Mouse (Mus musculus) limb, embryonic 14.5 days (tissue): ENCODE measurements around the gene Ell. TPM values are rescaled to one million over a fixed set of nuclear protein-coding genes. Genes with fewer than 3 reads are reported as not detected.
A peak's percentile ranks its signal among the peaks of the same experiment; 100 is the strongest.

Source experiments
- ATAC-seq: fragments of 200-750 bp; cut with Nextera tagmentation; 2 replicates; pipeline ENCODE4 v1.8.0; 2017; ENCODE audit warnings: low read depth, moderate number of reproducible peaks, moderate TSS enrichment; ENCODE audit not compliant: low FRiP score
- DNase-seq: peaks from one replicate; pipeline ENCODE4 v3.0.0-alpha.2; 2015; ENCODE audit warnings: low spot score
- H3K27ac ChIP-seq: fragments of 300-500 bp; sonication (generic); replicated peaks from 2 replicates; pipeline ENCODE4 v1.5.1; 2014; ENCODE audit warnings: low read depth, mild to moderate bottlenecking, low read length, moderate library complexity, mixed read lengths
- H3K27me3 ChIP-seq: fragments of 300-500 bp; sonication (generic); 2 replicates; pipeline ENCODE4 v1.6.1; 2014; ENCODE audit warnings: low read length, mixed read lengths; ENCODE audit not compliant: control insufficient read depth, insufficient read depth
- H3K36me3 ChIP-seq: fragments of 300-500 bp; sonication (generic); 2 replicates; pipeline ENCODE4 v1.6.1; 2014; ENCODE audit warnings: mild to moderate bottlenecking, low read length, moderate library complexity, mixed read lengths; ENCODE audit not compliant: control insufficient read depth, insufficient read depth
- H3K4me1 ChIP-seq: fragments of 300-500 bp; sonication (generic); 2 replicates; pipeline ENCODE4 v1.6.1; 2014; ENCODE audit warnings: antibody characterized with exemption, low read length, mixed read lengths; ENCODE audit not compliant: control insufficient read depth, insufficient read depth
- H3K4me2 ChIP-seq: fragments of 300-500 bp; sonication (generic); replicated peaks from 2 replicates; pipeline ENCODE4 v1.6.1; 2014; ENCODE audit warnings: low read depth, mild to moderate bottlenecking, low read length, moderate library complexity; ENCODE audit not compliant: severe bottlenecking
- H3K4me3 ChIP-seq: fragments of 300-500 bp; sonication (generic); replicated peaks from 2 replicates; pipeline ENCODE4 v1.5.1; 2014; ENCODE audit warnings: low read length
- H3K9ac ChIP-seq: fragments of 300-500 bp; sonication (generic); 2 replicates; pipeline ENCODE4 v1.6.1; 2014; ENCODE audit warnings: mild to moderate bottlenecking, low read depth, low read length, moderate library complexity; ENCODE audit not compliant: severe bottlenecking
- H3K9me3 ChIP-seq: fragments of 300-500 bp; sonication (generic); 2 replicates; pipeline ENCODE4 v1.6.1; 2016; ENCODE audit warnings: low read length; ENCODE audit not compliant: control insufficient read depth
- POLR2A ChIP-seq: fragments of 200-500 bp; IDR thresholded peaks from 2 replicates; pipeline ENCODE4 v1.8.0; 2012; ENCODE audit warnings: inconsistent platforms, mild to moderate bottlenecking, moderate library complexity, borderline replicate concordance; ENCODE audit not compliant: insufficient read depth, insufficient read length; ENCODE audit errors: extremely low read depth
- WGBS: fragments of 180-500 bp; shearing (Covaris S2); extraction: QIAGEN DNeasy Blood & Tissue Kit; methylation state at CpG from one replicate; pipeline ENCODE4 v1.1.7; 2014; 5-methylcytosine and 5-hydroxymethylcytosine counted together
- polyA plus RNA-seq, 2 experiments: library from polyadenylated mRNA; depleted of rRNA in 1 of 2; stranded (reverse) in 1 of 2; unstranded in 1 of 2; fragments of >200 nt; fragmentation: Nextera tagmentation in 1 of 2; extraction: Ambion mirVana in 1 of 2; gene quantifications; 2 replicates each; pipeline versions ENCODE4 v1.2.1 to v1.2.3; 2012 to 2014

Ell gene
- polyA plus RNA-seq, 2 experiments, result 20.2 to 30.3 TPM

- peak overlapping the region; percentile 68 for H3K4me3 ChIP-seq
- H3K9me3 ChIP-seq, result no peaks in the 10 kb centered on the region
- DNase-seq (peak; percentile 99), ATAC-seq (peak; percentile 83)
- peaks cover 35% of the 10 kb centered on the region for H3K36me3 ChIP-seq
- under 1% methylated on average over 32 of the region's 32 CpGs for WGBS
- no peak for TF ChIP-seq POLR2A
- peak overlapping the region; percentile 36 for H3K9ac ChIP-seq
- peaks cover 14% of the 10 kb centered on the region for H3K4me1 ChIP-seq
- H3K27ac ChIP-seq, result peak overlapping the region; percentile 89
- H3K27me3 ChIP-seq, result no peaks in the 10 kb centered on the region
- peak overlapping the region; percentile 74 for H3K4me2 ChIP-seq
These were observed 602 bp upstream of the Ell start for GRCm38 (mm10) chr8:70538633-70539076.

GRCm38 (mm10) chr8:70540013-70540506 lies 803 bp downstream of the Ell start:
- H3K4me2 ChIP-seq, result peak overlapping the region; percentile 74
- H3K27me3 ChIP-seq, result no peaks in the 10 kb centered on the region
- no peak for TF ChIP-seq POLR2A
- peak overlapping the region; percentile 68 for H3K4me3 ChIP-seq
- H3K27ac ChIP-seq, result peak overlapping the region; percentile 89
- peaks cover 14% of the 10 kb centered on the region for H3K4me1 ChIP-seq
- 5% methylated on average over 4 of the region's 4 CpGs for WGBS
- no peaks in the 10 kb centered on the region for H3K9me3 ChIP-seq
- H3K9ac ChIP-seq, result peak overlapping the region; percentile 73
- peaks cover 21% of the 10 kb centered on the region for H3K36me3 ChIP-seq
- no peak for DNase-seq
- no peak for ATAC-seq

- no peak overlapping the region for H3K27ac ChIP-seq
- WGBS, result 50% methylated on average over 7 of the region's 7 CpGs
These were observed 1.3 kb downstream of the Ell start for GRCm38 (mm10) chr8:70540507-70541071.

DNA sequence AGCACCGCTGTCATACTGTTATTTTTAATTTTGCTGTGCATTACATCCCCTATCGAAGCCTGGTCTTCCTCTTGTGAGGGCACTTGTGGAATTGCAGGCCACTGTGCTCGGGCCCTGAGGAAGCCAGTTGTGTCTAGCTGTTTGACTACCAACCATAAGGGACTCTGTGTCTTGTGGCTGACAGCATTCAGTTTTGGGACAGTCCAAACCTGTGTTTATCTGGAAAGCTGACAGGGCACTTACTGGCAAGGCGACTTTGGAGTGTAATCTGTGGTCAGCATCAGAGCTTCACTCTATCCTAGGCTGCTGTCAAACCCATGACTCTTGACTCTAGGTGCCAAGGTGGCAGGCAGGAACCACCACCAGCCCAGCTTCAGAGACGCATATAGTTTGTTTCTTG lies 1.8 kb downstream of the Ell start:
- Histone ChIP-seq H3K27me3 (no peaks in the 10 kb centered on the region), H3K4me3 (peak overlapping the region; percentile 68), H3K4me2 (peak overlapping the region; percentile 74; the same call in 1 of the 2 replicates), H3K27ac (no peak overlapping the region), H3K9me3 (no peaks in the 10 kb centered on the region), H3K4me1 (peaks cover 14% of the 10 kb centered on the region), H3K36me3 (peaks cover 12% of the 10 kb centered on the region), H3K9ac (0 out of 2 replicates have a peak overlapping the region, but pooled peaks have one; percentile 6)
- no peak for DNase-seq
- no peak for TF ChIP-seq POLR2A
- ATAC-seq, result no peak
- WGBS, result 82% methylated on average over 5 of the region's 5 CpGs

More at GRCm38 (mm10) chr8:70540507-70541071, 1.3 kb downstream of the Ell start:
- Histone ChIP-seq H3K4me2 (peak overlapping the region; percentile 74), H3K9me3 (no peaks in the 10 kb centered on the region), H3K4me1 (peaks cover 14% of the 10 kb centered on the region), H3K27me3 (no peaks in the 10 kb centered on the region), H3K4me3 (peak overlapping the region; percentile 68), H3K36me3 (peaks cover 16% of the 10 kb centered on the region), H3K9ac (peak overlapping the region; percentile 73; the same call in 1 of the 2 replicates)
- DNase-seq, result no peak
- ATAC-seq, result no peak
- TF ChIP-seq POLR2A, result no peak

GRCm38 (mm10) chr8:70544200-70544687 lies 5.0 kb downstream of the Ell start:
- Histone ChIP-seq H3K27ac (no peak overlapping the region), H3K4me1 (peaks cover 14% of the 10 kb centered on the region), H3K4me3 (no peak overlapping the region), H3K36me3 (no peaks in the 10 kb centered on the region), H3K9ac (no peak overlapping the region), H3K4me2 (no peak overlapping the region), H3K27me3 (no peaks in the 10 kb centered on the region), H3K9me3 (no peaks in the 10 kb centered on the region)
- no peak for ATAC-seq
- WGBS, result 82% methylated on average over 6 of the region's 6 CpGs
- no peak for DNase-seq
- TF ChIP-seq POLR2A, result no peak
